Mouse (Mus musculus) urinary bladder, postnatal 25 days (tissue): ENCODE measurements at regions not wholly inside any gene's neighbourhood (a gene's known extent, or its start where the extent isn't known, plus 50 kb on each side); places are given as distances from the start of the nearest gene placed in this dataset.

Experiments used
- DNase-seq: peaks from one replicate; pipeline ENCODE4 v3.0.0; 2022; ENCODE audit warnings: low spot score

GRCm38 (mm10) chr11:95198196-95198595 lies 52.1 kb upstream of the Dlx4 start:
- DNase-seq, result no peak

- no peak for DNase-seq
Observed at GRCm38 (mm10) chr11:95200971-95201370, 54.9 kb upstream of the Dlx4 start.

- peak; percentile 43 for DNase-seq
Observed at GRCm38 (mm10) chr11:95210185-95211030, 50.9 kb upstream of the Tac4 start.

- no peak for DNase-seq
Observed at GRCm38 (mm10) chr11:95211031-95211425, 50.3 kb upstream of the Tac4 start.
